Mouse (Mus musculus): ENCODE measurements at regions not wholly inside any gene's neighbourhood (a gene's known extent, or its start where the extent isn't known, plus 50 kb on each side); places are given as distances from the start of the nearest gene placed in this dataset.
A peak's percentile ranks its signal among the peaks of the same experiment; 100 is the strongest.

DNA sequence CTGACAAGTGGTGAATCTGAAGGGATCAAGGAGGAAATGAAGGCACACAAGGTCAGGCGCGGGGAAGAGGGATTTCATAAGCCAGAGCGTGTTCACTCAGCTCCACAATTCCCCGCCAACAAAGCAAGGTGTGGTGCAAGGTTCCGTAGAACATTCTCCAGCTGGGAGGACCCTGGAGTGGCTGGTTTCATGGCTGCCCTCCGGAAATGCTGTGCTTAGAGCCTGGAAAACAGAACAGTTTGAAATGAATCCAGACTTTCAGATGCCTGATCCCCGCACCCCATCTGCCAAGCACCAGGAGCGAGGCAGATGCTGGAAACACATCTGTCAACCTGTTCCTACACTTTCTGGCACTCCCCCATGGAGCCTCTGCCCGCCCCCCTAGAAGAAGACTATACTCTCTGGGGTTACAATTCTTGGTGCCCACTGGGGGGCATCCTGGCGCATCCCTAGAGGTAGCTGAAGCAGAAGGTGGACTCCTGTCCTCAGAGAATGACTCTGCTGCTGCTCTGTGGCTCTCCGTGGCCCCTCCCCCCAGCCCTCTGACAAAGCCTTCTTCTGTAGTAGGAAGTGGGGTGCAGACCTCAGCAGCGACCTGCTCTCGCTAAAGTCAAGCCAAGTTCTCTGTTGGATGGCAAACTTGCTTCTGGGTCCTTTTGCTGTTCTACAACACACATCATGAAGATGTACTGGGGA lies 54.5 kb upstream of the Mafb start:
- Histone ChIP-seq H3K4me1 (0 out of 2 replicates have a peak, but pooled peaks cover 2% of the 10 kb centered on the region), H3K9ac (no peak overlapping the region), H3K36me3 (replicated peaks) (no peaks in the 10 kb centered on the region), H3K27ac (no peak overlapping the region), H3K4me3 (no peak overlapping the region), H3K9me3 (no peaks in the 10 kb centered on the region), H3K4me2 (no peak overlapping the region), H3K27me3 (replicated peaks) (no peaks in the 10 kb centered on the region)
- no peak for ATAC-seq (replicated peaks)
- 25% methylated on average over 13 of the region's 13 CpGs for WGBS

- Histone ChIP-seq H3K4me1 (0 out of 2 replicates have a peak, but pooled peaks cover 2% of the 10 kb centered on the region), H3K4me3 (no peak overlapping the region), H3K27me3 (replicated peaks) (no peaks in the 10 kb centered on the region), H3K36me3 (replicated peaks) (no peaks in the 10 kb centered on the region), H3K27ac (no peak overlapping the region), H3K4me2 (no peak overlapping the region), H3K9ac (no peak overlapping the region), H3K9me3 (no peaks in the 10 kb centered on the region)
- WGBS: 91% methylated on average over 7 of the region's 7 CpGs
- no peak for ATAC-seq (replicated peaks)
Measured at GRCm38 (mm10) chr2:160424491-160424890, 57.6 kb upstream of the Mafb start.

DNA sequence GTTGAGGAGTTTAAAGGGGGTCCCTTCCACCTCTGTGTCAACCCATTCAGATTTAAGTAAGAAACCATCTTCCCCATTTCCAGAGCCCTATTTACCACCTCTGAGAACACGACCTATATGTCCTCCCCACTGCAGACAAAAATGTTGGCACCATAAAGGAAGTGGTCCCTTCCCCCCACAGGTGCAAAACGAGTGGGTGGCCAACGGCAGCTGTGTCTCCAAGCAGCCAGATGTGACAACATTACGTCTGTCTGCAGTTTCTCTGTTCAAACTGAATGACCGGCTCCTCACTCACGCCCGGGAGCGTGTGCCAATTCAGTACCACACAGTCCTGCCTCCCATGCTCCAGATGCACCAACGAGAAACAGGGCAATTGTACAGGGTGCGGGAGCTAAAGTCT lies 60.6 kb upstream of the Mafb start:
- H3K4me3 ChIP-seq: no peak overlapping the region
- H3K4me1 ChIP-seq: no peaks in the 10 kb centered on the region
- H3K27ac ChIP-seq: no peak overlapping the region
- H3K36me3 ChIP-seq (replicated peaks): no peaks in the 10 kb centered on the region
- WGBS: 84% methylated on average over 10 of the region's 10 CpGs
- no peak for ATAC-seq (replicated peaks)
- H3K27me3 ChIP-seq (replicated peaks): no peaks in the 10 kb centered on the region
- no peak overlapping the region for H3K9ac ChIP-seq
- H3K4me2 ChIP-seq: no peak overlapping the region
- no peaks in the 10 kb centered on the region for H3K9me3 ChIP-seq

GRCm38 (mm10) chr2:160433252-160433651 lies 66.4 kb upstream of the Mafb start:
- no peak overlapping the region for H3K4me3 ChIP-seq
- no peak overlapping the region for H3K9ac ChIP-seq
- H3K27ac ChIP-seq: no peak overlapping the region
- no peaks in the 10 kb centered on the region for H3K4me1 ChIP-seq
- no peak for ATAC-seq (replicated peaks)
- no peak overlapping the region for H3K4me2 ChIP-seq
- no peaks in the 10 kb centered on the region for H3K36me3 ChIP-seq (replicated peaks)
- 73% methylated on average over 10 of the region's 10 CpGs for WGBS
- H3K9me3 ChIP-seq: no peaks in the 10 kb centered on the region
- no peaks in the 10 kb centered on the region for H3K27me3 ChIP-seq (replicated peaks)

- Histone ChIP-seq H3K36me3 (replicated peaks) (no peaks in the 10 kb centered on the region), H3K27me3 (replicated peaks) (no peaks in the 10 kb centered on the region), H3K27ac (no peak overlapping the region), H3K4me1 (no peaks in the 10 kb centered on the region), H3K4me2 (no peak overlapping the region), H3K9me3 (no peaks in the 10 kb centered on the region), H3K9ac (no peak overlapping the region), H3K4me3 (no peak overlapping the region)
- 89% methylated on average over 5 of the region's 5 CpGs for WGBS
- ATAC-seq (replicated peaks): no peak
Measured at GRCm38 (mm10) chr2:160434701-160435100, 67.8 kb upstream of the Mafb start.

GRCm38 (mm10) chr2:160435622-160436021 lies 68.8 kb upstream of the Mafb start:
- H3K4me2 ChIP-seq: no peak overlapping the region
- H3K9me3 ChIP-seq: no peaks in the 10 kb centered on the region
- no peak overlapping the region for H3K27ac ChIP-seq
- H3K4me3 ChIP-seq: no peak overlapping the region
- H3K36me3 ChIP-seq (replicated peaks): no peaks in the 10 kb centered on the region
- 89% methylated on average over 3 of the region's 3 CpGs for WGBS
- no peak overlapping the region for H3K9ac ChIP-seq
- peaks cover 4% of the 10 kb centered on the region; the same call in 1 of the 2 replicates for H3K4me1 ChIP-seq
- no peaks in the 10 kb centered on the region for H3K27me3 ChIP-seq (replicated peaks)
- no peak for ATAC-seq (replicated peaks)

DNA sequence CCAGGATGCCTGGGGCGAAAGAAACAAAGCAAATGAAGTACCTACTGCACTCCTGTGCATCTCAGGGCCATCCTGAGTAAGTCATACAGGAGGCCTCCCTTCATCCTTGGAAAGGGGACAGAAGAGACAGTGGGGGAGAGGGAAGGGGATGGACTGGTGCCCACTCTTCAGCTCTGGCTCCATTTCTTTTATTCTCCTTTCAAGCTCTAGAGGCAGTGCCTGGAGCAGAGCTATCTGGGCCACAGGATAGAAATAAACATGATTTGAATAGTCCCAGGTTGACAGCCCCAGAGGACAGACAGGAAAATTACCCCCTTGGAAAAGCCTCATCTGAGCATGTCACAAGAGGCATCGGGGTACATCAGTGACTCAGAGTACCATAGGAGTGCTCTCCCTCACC lies 72.2 kb upstream of the Mafb start:
- no peak overlapping the region for H3K4me3 ChIP-seq
- no peak for ATAC-seq (replicated peaks)
- no peak overlapping the region for H3K27ac ChIP-seq
- H3K9me3 ChIP-seq: no peaks in the 10 kb centered on the region
- no peak overlapping the region for H3K9ac ChIP-seq
- H3K27me3 ChIP-seq (replicated peaks): no peaks in the 10 kb centered on the region
- H3K36me3 ChIP-seq (replicated peaks): no peaks in the 10 kb centered on the region
- peaks cover 4% of the 10 kb centered on the region; the same call in 1 of the 2 replicates for H3K4me1 ChIP-seq
- 95% methylated on average over 2 of the region's 2 CpGs for WGBS
- H3K4me2 ChIP-seq: no peak overlapping the region

- H3K4me1 ChIP-seq: peaks cover 4% of the 10 kb centered on the region; the same call in 1 of the 2 replicates
- no peaks in the 10 kb centered on the region for H3K27me3 ChIP-seq (replicated peaks)
- WGBS: 61% methylated on average over 9 of the region's 9 CpGs
- H3K9me3 ChIP-seq: no peaks in the 10 kb centered on the region
- no peak overlapping the region for H3K9ac ChIP-seq
- no peak overlapping the region for H3K4me2 ChIP-seq
- H3K27ac ChIP-seq: no peak overlapping the region
- no peak overlapping the region for H3K4me3 ChIP-seq
- no peak for ATAC-seq (replicated peaks)
- no peaks in the 10 kb centered on the region for H3K36me3 ChIP-seq (replicated peaks)
Measured at GRCm38 (mm10) chr2:160440236-160440635, 73.4 kb upstream of the Mafb start.

- H3K27ac ChIP-seq: 0 out of 2 replicates have a peak overlapping the region, but pooled peaks have one; percentile 56
- no peak overlapping the region for H3K4me3 ChIP-seq
- H3K9me3 ChIP-seq: no peaks in the 10 kb centered on the region
- no peaks in the 10 kb centered on the region for H3K36me3 ChIP-seq (replicated peaks)
- peaks cover 18% of the 10 kb centered on the region for H3K4me1 ChIP-seq
- 9% methylated on average over 8 of the region's 8 CpGs for WGBS
- no peaks in the 10 kb centered on the region for H3K27me3 ChIP-seq (replicated peaks)
- peak overlapping the region; percentile 57 for H3K4me2 ChIP-seq
- ATAC-seq (replicated peaks): peak; percentile 58; the same call in 1 of the 2 replicates
- no peak overlapping the region for H3K9ac ChIP-seq
Measured at GRCm38 (mm10) chr2:160451057-160451456, 84.2 kb upstream of the Mafb start.

DNA sequence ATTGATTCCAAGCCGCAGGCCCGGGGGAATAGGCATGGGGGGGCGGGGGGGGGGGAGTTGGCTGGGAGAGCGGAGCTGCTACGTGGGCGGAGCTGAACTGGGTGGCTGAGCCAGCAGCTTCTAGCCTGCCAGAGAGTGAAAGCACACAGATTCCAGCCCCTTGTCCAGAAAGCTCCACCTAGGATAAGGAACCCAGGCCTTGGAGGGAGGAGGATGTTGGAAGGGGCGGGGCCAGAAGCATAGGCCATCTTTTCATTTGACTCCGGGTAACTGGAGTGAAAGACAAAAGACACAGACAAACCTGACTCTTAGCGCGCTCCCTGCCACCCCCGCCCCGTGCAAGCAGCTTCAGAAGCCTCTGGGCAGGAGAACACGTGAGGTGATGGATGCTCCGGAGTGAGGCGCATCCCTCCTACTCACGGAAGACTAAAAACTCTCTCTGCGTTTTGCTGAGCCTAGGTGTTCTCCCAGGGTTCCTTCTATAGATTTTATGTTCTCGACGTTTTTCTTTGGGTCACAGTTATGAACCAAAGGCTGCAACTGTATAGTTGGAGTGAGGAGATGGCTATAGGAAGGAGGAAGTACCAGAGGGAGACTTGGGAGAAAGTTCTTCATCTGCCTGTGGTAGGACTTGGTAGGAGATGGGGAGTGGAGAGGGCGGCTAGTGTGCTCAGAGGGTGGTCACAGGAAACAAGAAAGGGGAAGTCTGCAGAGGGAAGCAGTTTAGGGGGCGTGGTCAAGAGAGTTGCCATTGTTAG lies 84.8 kb upstream of the Mafb start:
- Histone ChIP-seq H3K4me1 (peaks cover 18% of the 10 kb centered on the region), H3K9ac (peak overlapping the region; percentile 11), H3K27me3 (replicated peaks) (no peaks in the 10 kb centered on the region), H3K36me3 (replicated peaks) (no peaks in the 10 kb centered on the region), H3K9me3 (no peaks in the 10 kb centered on the region), H3K4me3 (peak overlapping the region; percentile 29), H3K27ac (peak overlapping the region; percentile 56; the same call in 1 of the 2 replicates), H3K4me2 (peak overlapping the region; percentile 57)
- WGBS: 3% methylated on average over 21 of the region's 21 CpGs
- ATAC-seq (replicated peaks): peak; percentile 93

GRCm38 (mm10) chr2:160452239-160452530 lies 85.3 kb upstream of the Mafb start:
- H3K27me3 ChIP-seq (replicated peaks): no peaks in the 10 kb centered on the region
- 15% methylated on average over 6 of the region's 6 CpGs for WGBS
- H3K9ac ChIP-seq: peak overlapping the region; percentile 11; the same call in 1 of the 2 replicates
- no peak for ATAC-seq (replicated peaks)
- H3K4me3 ChIP-seq: peak overlapping the region; percentile 29
- H3K4me1 ChIP-seq: peaks cover 18% of the 10 kb centered on the region
- no peak overlapping the region for H3K27ac ChIP-seq
- H3K4me2 ChIP-seq: peak overlapping the region; percentile 57
- H3K9me3 ChIP-seq: no peaks in the 10 kb centered on the region
- H3K36me3 ChIP-seq (replicated peaks): no peaks in the 10 kb centered on the region

GRCm38 (mm10) chr2:160452730-160453129 lies 85.9 kb upstream of the Mafb start:
- WGBS: 92% methylated on average over 6 of the region's 6 CpGs
- Histone ChIP-seq H3K4me1 (peaks cover 18% of the 10 kb centered on the region), H3K4me2 (no peak overlapping the region), H3K9ac (no peak overlapping the region), H3K4me3 (no peak overlapping the region), H3K27ac (no peak overlapping the region), H3K27me3 (replicated peaks) (no peaks in the 10 kb centered on the region), H3K36me3 (replicated peaks) (no peaks in the 10 kb centered on the region), H3K9me3 (no peaks in the 10 kb centered on the region)
- no peak for ATAC-seq (replicated peaks)

DNA sequence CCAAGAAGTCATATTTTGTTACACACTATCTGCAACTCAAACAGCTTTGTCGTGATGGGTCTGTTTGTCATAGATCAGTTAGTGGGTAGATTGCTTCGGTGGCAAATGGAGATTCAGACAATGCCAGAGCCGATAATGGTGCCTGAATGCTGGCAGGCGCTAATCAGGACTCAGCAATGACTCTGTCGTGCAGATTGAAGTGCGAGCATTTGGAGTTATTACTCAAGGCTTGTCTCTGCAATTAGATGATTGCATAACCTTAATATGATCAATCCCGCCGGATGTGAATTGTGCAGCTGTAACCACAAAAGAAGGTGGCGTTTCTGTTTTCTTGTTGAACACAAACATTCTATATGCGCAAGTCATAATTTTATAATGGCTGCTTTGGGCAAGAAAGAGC lies 88.8 kb upstream of the Mafb start:
- Histone ChIP-seq H3K4me1 (peaks cover 18% of the 10 kb centered on the region), H3K27ac (no peak overlapping the region), H3K4me3 (no peak overlapping the region), H3K9ac (no peak overlapping the region), H3K27me3 (replicated peaks) (no peaks in the 10 kb centered on the region), H3K9me3 (no peaks in the 10 kb centered on the region), H3K36me3 (replicated peaks) (no peaks in the 10 kb centered on the region), H3K4me2 (no peak overlapping the region)
- 71% methylated on average over 10 of the region's 10 CpGs for WGBS
- no peak for ATAC-seq (replicated peaks)

Data from midbrain, embryonic 15.5 days (tissue).